Mouse (Mus musculus): ENCODE measurements around the gene Fam155a.

The Fam155a gene

GRCm38 (mm10) chr8:9337905-9338304 is 433.1 kb downstream of the Fam155a start:
- ChIA-PET CTCF (interaction anchor here in 1 of 4 experiments (0.5 kb wide), 1 partner anchor 10 kb away, joined by 3 read pairs; no protein-coding TSS in a partner anchor), POLR2A (interaction anchor here in 1 of 4 experiments (0.9 to 1.4 kb wide), 2 partner anchors 8 to 10 kb away, joined by 3 to 6 read pairs; no protein-coding TSS in a partner anchor)

GRCm38 (mm10) chr8:9335933-9336303 is 435.0 kb downstream of the Fam155a start:
- ChIA-PET POLR2A (no interaction called here), CTCF (interaction anchor here in 2 of 4 experiments (0.6 kb wide), 2 partner anchors 12 to 40 kb away, joined by 3 read pairs; no protein-coding TSS in a partner anchor)

- CTCF ChIA-PET = interaction anchor here in 1 of 4 experiments (0.6 kb wide), 1 partner anchor 13 kb away, joined by 3 read pairs; no protein-coding TSS in a partner anchor
- POLR2A ChIA-PET = interaction anchor here in 1 of 4 experiments (0.6 kb wide), 1 partner anchor 84 kb away, joined by 3 read pairs; no protein-coding TSS in a partner anchor
These were observed 435.6 kb downstream of the Fam155a start for GRCm38 (mm10) chr8:9335285-9335932.

GRCm38 (mm10) chr8:9332766-9333165 is 438.2 kb downstream of the Fam155a start:
- CTCF ChIA-PET = interaction anchor here in 1 of 4 experiments (0.8 kb wide), 1 partner anchor 37 kb away, joined by 3 read pairs; no protein-coding TSS in a partner anchor
- POLR2A ChIA-PET = interaction anchor here in 1 of 4 experiments (0.6 kb wide), 1 partner anchor 15 kb away, joined by 3 read pairs; no protein-coding TSS in a partner anchor

- POLR2A ChIA-PET = no interaction called here
- CTCF ChIA-PET = no interaction called here
These were observed 461.5 kb downstream of the Fam155a start for GRCm38 (mm10) chr8:9309456-9309855.

GRCm38 (mm10) chr8:9303526-9304135 is 467.3 kb downstream of the Fam155a start:
- POLR2A ChIA-PET = no interaction called here
- CTCF ChIA-PET = no interaction called here

- CTCF ChIA-PET = interaction anchor here in 2 of 4 experiments (0.5 to 0.8 kb wide), 2 partner anchors 37 to 40 kb away, joined by 3 read pairs; no protein-coding TSS in a partner anchor
- POLR2A ChIA-PET = no interaction called here
These were observed 475.9 kb downstream of the Fam155a start for GRCm38 (mm10) chr8:9295046-9295445.

GRCm38 (mm10) chr8:9292532-9292931 is 478.4 kb downstream of the Fam155a start:
- ChIA-PET POLR2A (interaction anchor here in 1 of 4 experiments (0.7 kb wide), 1 partner anchor 13 kb away, joined by 3 read pairs; no protein-coding TSS in a partner anchor), CTCF (no interaction called here)

GRCm38 (mm10) chr8:9288015-9288729 is 482.8 kb downstream of the Fam155a start:
- POLR2A ChIA-PET = no interaction called here
- CTCF ChIA-PET = no interaction called here

- ChIA-PET CTCF (no interaction called here), POLR2A (no interaction called here)
These were observed 496.8 kb downstream of the Fam155a start for GRCm38 (mm10) chr8:9274117-9274516.

GRCm38 (mm10) chr8:9264378-9264777 is 506.6 kb downstream of the Fam155a start:
- ChIA-PET POLR2A (no interaction called here), CTCF (no interaction called here)

- ChIA-PET POLR2A (no interaction called here), CTCF (no interaction called here)
These were observed 509.4 kb downstream of the Fam155a start for GRCm38 (mm10) chr8:9261527-9261926.

- ChIA-PET CTCF (interaction anchor here in 1 of 4 experiments (0.6 kb wide), 1 partner anchor 40 kb away, joined by 3 read pairs; no protein-coding TSS in a partner anchor), POLR2A (no interaction called here)
These were observed 515.6 kb downstream of the Fam155a start for GRCm38 (mm10) chr8:9255316-9255715.

- ChIA-PET CTCF (no interaction called here), POLR2A (no interaction called here)
These were observed 518.0 kb downstream of the Fam155a start for GRCm38 (mm10) chr8:9252991-9253390.

- POLR2A ChIA-PET = no interaction called here
- CTCF ChIA-PET = no interaction called here
These were observed 522.7 kb downstream of the Fam155a start for GRCm38 (mm10) chr8:9248109-9248821.

- ChIA-PET CTCF (no interaction called here), POLR2A (no interaction called here)
These were observed 525.0 kb downstream of the Fam155a start for GRCm38 (mm10) chr8:9245994-9246393.

- CTCF ChIA-PET = no interaction called here
- POLR2A ChIA-PET = interaction anchor here in 1 of 4 experiments (0.6 kb wide), 1 partner anchor 684 kb away, joined by 3 read pairs; no protein-coding TSS in a partner anchor
These were observed 530.0 kb downstream of the Fam155a start for GRCm38 (mm10) chr8:9240996-9241395.

GRCm38 (mm10) chr8:9239741-9240140 is 531.2 kb downstream of the Fam155a start:
- POLR2A ChIA-PET = no interaction called here
- CTCF ChIA-PET = no interaction called here

GRCm38 (mm10) chr8:9238974-9239373 is 532.0 kb downstream of the Fam155a start:
- ChIA-PET CTCF (no interaction called here), POLR2A (no interaction called here)
